Mouse (Mus musculus): ENCODE results near the gene Scaf1. TPM values are rescaled to one million over a fixed set of nuclear protein-coding genes. Genes with fewer than 3 reads are reported as not detected.

The Scaf1 gene
- polyA plus RNA-seq, 1 experiment from 2014 or later, result 37.0 TPM

DNA sequence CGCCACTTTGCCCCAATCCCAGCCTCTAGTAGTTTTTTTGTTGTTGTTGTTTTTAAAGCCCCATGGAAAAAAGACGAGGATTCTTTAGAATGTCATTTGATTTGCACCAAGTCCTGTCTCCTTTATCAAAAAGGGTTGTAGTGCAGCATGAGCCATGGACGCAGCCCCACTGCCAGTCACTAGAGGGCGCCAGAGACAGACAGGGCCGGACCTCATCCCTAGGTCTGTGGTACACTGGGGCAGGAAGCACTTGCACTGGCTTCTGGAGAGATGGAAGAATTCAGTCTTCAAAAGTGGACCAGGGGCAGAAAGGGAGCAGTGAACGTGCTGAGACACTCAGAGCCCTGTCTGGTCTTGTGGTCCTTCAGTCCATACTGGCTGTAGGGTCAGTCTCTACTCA is 33.1 kb downstream of the Scaf1 start:
- Histone ChIP-seq H3K27ac (ENCODE audit: poor library complexity, severe bottlenecking) (0 out of 2 replicates have a peak overlapping the region, but pooled peaks have one; percentile 36), H3K9ac (no peak overlapping the region), H3K9me3 (replicated peaks) (no peaks in the 10 kb centered on the region), H3K4me2 (no peak overlapping the region), H3K4me3 (no peak overlapping the region), H3K4me1 (replicated peaks) (peaks cover 31% of the 10 kb centered on the region), H3K27me3 (replicated peaks) (no peaks in the 10 kb centered on the region), H3K36me3 (peaks cover 61% of the 10 kb centered on the region)
- no peak for ATAC-seq (ENCODE audit: insufficient number of reproducible peaks, low FRiP score)
- 30% methylated on average over 6 of the region's 6 CpGs for WGBS

DNA sequence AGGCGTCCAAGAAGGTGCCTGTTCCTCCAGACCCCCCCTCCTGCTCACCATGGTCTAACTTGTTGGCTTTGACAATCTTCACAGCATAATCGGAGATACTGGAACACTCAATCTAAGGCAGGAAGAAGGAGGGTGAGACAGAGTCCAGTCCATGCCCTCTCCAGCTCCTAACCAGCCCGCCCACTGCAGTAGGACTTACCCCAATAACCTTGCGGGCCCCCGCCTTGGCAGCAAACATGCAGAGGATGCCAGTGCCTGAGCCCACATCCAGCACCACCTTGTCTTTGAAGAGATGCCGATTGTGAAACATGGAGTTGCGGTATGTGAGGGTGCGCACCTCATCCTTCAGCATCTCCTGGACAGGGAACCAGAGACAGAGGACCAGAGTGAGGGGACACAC is 34.6 kb downstream of the Scaf1 start:
- Histone ChIP-seq H3K27me3 (replicated peaks) (no peaks in the 10 kb centered on the region), H3K4me3 (no peak overlapping the region), H3K4me1 (replicated peaks) (peaks cover 24% of the 10 kb centered on the region), H3K27ac (ENCODE audit: poor library complexity, severe bottlenecking) (no peak overlapping the region), H3K36me3 (peaks cover 77% of the 10 kb centered on the region), H3K9ac (no peak overlapping the region), H3K9me3 (replicated peaks) (no peaks in the 10 kb centered on the region), H3K4me2 (no peak overlapping the region)
- 91% methylated on average over 8 of the region's 8 CpGs for WGBS
- ATAC-seq (ENCODE audit: insufficient number of reproducible peaks, low FRiP score), result no peak

- H3K9ac ChIP-seq, result no peak overlapping the region
- no peak for ATAC-seq (ENCODE audit: insufficient number of reproducible peaks, low FRiP score)
- H3K9me3 ChIP-seq (replicated peaks), result no peaks in the 10 kb centered on the region
- no peak overlapping the region for H3K4me3 ChIP-seq
- H3K36me3 ChIP-seq, result peaks cover 75% of the 10 kb centered on the region
- peaks cover 16% of the 10 kb centered on the region for H3K4me1 ChIP-seq (replicated peaks)
- H3K27ac ChIP-seq (ENCODE audit: poor library complexity, severe bottlenecking), result no peak overlapping the region
- no peaks in the 10 kb centered on the region for H3K27me3 ChIP-seq (replicated peaks)
- 93% methylated on average over 3 of the region's 3 CpGs for WGBS
- H3K4me2 ChIP-seq, result no peak overlapping the region
These were observed 37.9 kb downstream of the Scaf1 start for GRCm38 (mm10) chr7:44978300-44978699.

DNA sequence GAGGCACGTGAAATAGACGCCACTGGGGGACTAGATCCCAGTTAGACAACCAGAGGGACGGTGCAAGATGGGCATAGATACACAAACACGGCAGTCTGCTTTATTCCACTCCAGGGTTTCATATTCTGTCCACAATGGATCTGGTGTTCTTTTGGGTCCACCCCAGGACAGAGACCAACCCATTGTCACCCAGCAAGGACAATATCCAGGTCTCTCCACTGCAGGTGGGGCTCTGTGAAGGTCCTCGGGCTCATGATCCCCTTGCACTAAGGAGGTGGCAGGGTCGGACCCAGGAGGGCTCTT is 41.1 kb downstream of the Scaf1 start:
- Histone ChIP-seq H3K4me1 (replicated peaks) (peaks cover 27% of the 10 kb centered on the region), H3K9me3 (replicated peaks) (no peaks in the 10 kb centered on the region), H3K36me3 (peaks cover 47% of the 10 kb centered on the region), H3K9ac (no peak overlapping the region), H3K27ac (ENCODE audit: poor library complexity, severe bottlenecking) (peak overlapping the region; percentile 5; the same call in 1 of the 2 replicates), H3K4me2 (peak overlapping the region; percentile 77), H3K27me3 (replicated peaks) (no peaks in the 10 kb centered on the region), H3K4me3 (no peak overlapping the region)
- WGBS, result 24% methylated on average over 6 of the region's 6 CpGs
- ATAC-seq (ENCODE audit: insufficient number of reproducible peaks, low FRiP score), result no peak

DNA sequence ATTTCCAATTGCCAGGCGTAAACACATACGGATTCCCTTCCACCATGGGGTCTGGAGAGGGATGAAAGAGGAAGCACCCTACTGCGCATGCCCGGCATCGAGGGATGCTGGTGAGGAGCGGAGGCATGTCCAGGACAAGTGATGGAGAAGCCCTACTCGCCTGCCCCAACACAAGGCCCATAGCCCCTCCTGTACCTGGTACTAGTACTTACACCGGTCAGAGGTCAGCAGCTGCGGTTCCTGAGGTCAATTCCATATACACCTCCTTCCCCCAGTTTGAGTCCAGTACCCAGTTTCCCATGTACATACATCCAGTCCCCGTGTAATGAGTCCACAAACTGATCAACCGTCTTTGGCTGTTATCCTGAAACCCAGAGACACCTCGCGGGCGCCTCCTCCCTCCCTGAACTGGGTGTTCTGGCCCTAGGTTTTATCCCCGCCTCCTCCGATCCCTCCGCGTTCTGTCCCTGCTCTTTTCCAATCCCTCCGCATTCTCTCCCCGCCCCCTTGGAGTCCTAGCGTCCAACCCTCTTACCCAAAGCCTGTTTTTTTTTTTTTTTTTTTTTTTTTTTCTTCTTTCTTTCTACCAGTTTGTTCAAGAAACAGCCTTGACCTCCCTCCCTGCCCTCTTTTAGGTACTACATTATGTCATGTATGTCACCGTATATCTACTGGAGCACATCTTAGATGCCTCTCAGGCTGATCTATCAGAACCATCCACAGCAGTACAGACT is 41.6 kb downstream of the Scaf1 start, which contains the start of gene Cpt1c:
Cpt1c (minus strand) TSS at position 469 of the 734 bp plus-strand sequence.
- H3K27me3 ChIP-seq (replicated peaks), result no peaks in the 10 kb centered on the region

GRCm38 (mm10) chr7:44973415-44974130 is 42.6 kb downstream of the Scaf1 start:
- peaks cover 31% of the 10 kb centered on the region for H3K4me1 ChIP-seq (replicated peaks)
- H3K27me3 ChIP-seq (replicated peaks), result no peaks in the 10 kb centered on the region
- peaks cover 32% of the 10 kb centered on the region for H3K36me3 ChIP-seq
- peak overlapping the region; percentile 77 for H3K4me2 ChIP-seq
- H3K27ac ChIP-seq (ENCODE audit: poor library complexity, severe bottlenecking), result peak overlapping the region; percentile 5; the same call in 1 of the 2 replicates
- WGBS, result 43% methylated on average over 14 of the region's 14 CpGs
- peak overlapping the region; percentile 48 for H3K4me3 ChIP-seq
- peak overlapping the region; percentile 26; the same call in 1 of the 2 replicates for H3K9ac ChIP-seq
- H3K9me3 ChIP-seq (replicated peaks), result no peaks in the 10 kb centered on the region
- no peak for ATAC-seq (ENCODE audit: insufficient number of reproducible peaks, low FRiP score)

More for the DNA sequence above, 41.6 kb downstream of the Scaf1 start, which contains the start of gene Cpt1c:
- H3K36me3 ChIP-seq, result peaks cover 42% of the 10 kb centered on the region
- peaks cover 31% of the 10 kb centered on the region for H3K4me1 ChIP-seq (replicated peaks)
- no peaks in the 10 kb centered on the region for H3K9me3 ChIP-seq (replicated peaks)
- H3K4me2 ChIP-seq, result peak within 1 kb of the TSS; percentile 77
- no peak for ATAC-seq (ENCODE audit: insufficient number of reproducible peaks, low FRiP score)
- peak within 1 kb of the TSS; percentile 48 for H3K4me3 ChIP-seq
- peak within 1 kb of the TSS; percentile 36 for H3K27ac ChIP-seq (ENCODE audit: poor library complexity, severe bottlenecking)
- WGBS, result 2% methylated on average over 22 of the region's 22 CpGs
- H3K9ac ChIP-seq, result peak within 1 kb of the TSS; percentile 44; the same call in 1 of the 2 replicates

- peaks cover 31% of the 10 kb centered on the region for H3K4me1 ChIP-seq (replicated peaks)
- ATAC-seq (ENCODE audit: insufficient number of reproducible peaks, low FRiP score), result no peak
- peak overlapping the region; percentile 68; the same call in 1 of the 2 replicates for H3K9ac ChIP-seq
- peak overlapping the region; percentile 59 for H3K4me3 ChIP-seq
- H3K4me2 ChIP-seq, result peak overlapping the region; percentile 83
- no peaks in the 10 kb centered on the region for H3K9me3 ChIP-seq (replicated peaks)
- H3K27ac ChIP-seq (ENCODE audit: poor library complexity, severe bottlenecking), result no peak overlapping the region
- no peaks in the 10 kb centered on the region for H3K27me3 ChIP-seq (replicated peaks)
- H3K36me3 ChIP-seq, result peaks cover 17% of the 10 kb centered on the region
- WGBS, result 70% methylated on average over 7 of the region's 7 CpGs
These were observed 45.0 kb downstream of the Scaf1 start for GRCm38 (mm10) chr7:44971142-44971541.

DNA sequence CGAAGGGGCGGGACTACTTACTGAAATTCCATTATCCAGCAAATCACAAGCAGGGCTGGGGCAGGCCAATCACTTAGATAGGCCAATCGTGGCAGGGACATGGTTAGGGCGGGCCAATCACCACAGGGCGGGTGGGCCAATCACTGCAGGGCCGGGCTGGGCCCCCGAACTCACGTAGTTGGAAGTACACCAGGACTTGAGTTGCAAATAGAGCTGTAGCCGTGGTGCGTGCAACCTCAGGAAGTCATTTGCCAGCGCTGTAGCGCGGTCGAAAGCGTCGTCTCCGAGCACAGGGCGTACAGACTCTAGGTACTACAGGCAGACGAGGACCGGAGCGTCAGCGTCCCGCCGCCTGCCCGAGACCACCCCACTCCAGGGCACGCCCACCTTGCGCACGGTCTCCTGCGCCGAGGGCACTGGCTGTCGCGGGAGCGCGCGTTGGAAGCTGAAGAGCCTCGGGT is 45.9 kb downstream of the Scaf1 start:
- H3K4me2 ChIP-seq, result peak overlapping the region; percentile 83
- under 1% methylated on average over 36 of the region's 36 CpGs for WGBS
- H3K27me3 ChIP-seq (replicated peaks), result no peaks in the 10 kb centered on the region
- H3K4me1 ChIP-seq (replicated peaks), result peaks cover 30% of the 10 kb centered on the region
- peak overlapping the region; percentile 59 for H3K4me3 ChIP-seq
- peak overlapping the region; percentile 68 for H3K9ac ChIP-seq
- peak overlapping the region; percentile 76 for H3K27ac ChIP-seq (ENCODE audit: poor library complexity, severe bottlenecking)
- ATAC-seq (ENCODE audit: insufficient number of reproducible peaks, low FRiP score), result peak; percentile 94
- H3K36me3 ChIP-seq, result peaks cover 17% of the 10 kb centered on the region
- no peaks in the 10 kb centered on the region for H3K9me3 ChIP-seq (replicated peaks)

DNA sequence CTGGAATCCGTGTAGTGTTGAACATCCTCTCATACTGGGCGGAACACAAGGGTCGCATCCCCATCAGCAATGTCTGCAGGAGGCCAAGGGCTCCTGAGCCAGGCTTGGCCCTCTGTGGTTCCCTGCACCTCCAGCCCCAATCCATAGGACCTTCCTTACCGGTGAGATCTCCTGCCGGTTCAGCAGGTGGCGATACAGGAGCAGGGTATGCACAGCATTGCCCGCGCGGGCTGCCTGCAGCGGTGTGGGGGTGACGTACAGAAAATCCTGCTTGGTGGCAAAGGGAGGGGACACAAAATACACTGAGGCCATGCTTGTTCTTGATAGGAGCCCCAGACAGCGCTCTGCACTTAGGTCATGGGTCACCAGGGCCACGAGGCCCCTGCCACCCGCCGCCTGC is 49.5 kb downstream of the Scaf1 start:
- Histone ChIP-seq H3K9ac (no peak overlapping the region), H3K4me1 (replicated peaks) (peaks cover 15% of the 10 kb centered on the region), H3K36me3 (peaks cover 43% of the 10 kb centered on the region), H3K27me3 (replicated peaks) (no peaks in the 10 kb centered on the region), H3K27ac (ENCODE audit: poor library complexity, severe bottlenecking) (no peak overlapping the region), H3K9me3 (replicated peaks) (no peaks in the 10 kb centered on the region), H3K4me2 (no peak overlapping the region), H3K4me3 (no peak overlapping the region)
- 60% methylated on average over 15 of the region's 15 CpGs for WGBS
- no peak for ATAC-seq (ENCODE audit: insufficient number of reproducible peaks, low FRiP score)

- Histone ChIP-seq H3K4me2 (no peak overlapping the region), H3K27me3 (replicated peaks) (no peaks in the 10 kb centered on the region), H3K36me3 (peaks cover 50% of the 10 kb centered on the region), H3K27ac (ENCODE audit: poor library complexity, severe bottlenecking) (no peak overlapping the region), H3K4me3 (no peak overlapping the region), H3K9ac (no peak overlapping the region), H3K9me3 (replicated peaks) (no peaks in the 10 kb centered on the region), H3K4me1 (replicated peaks) (peaks cover 10% of the 10 kb centered on the region)
- 70% methylated on average over 7 of the region's 7 CpGs for WGBS
- no peak for ATAC-seq (ENCODE audit: insufficient number of reproducible peaks, low FRiP score)
These were observed 50.2 kb downstream of the Scaf1 start for GRCm38 (mm10) chr7:44965975-44966374.

DNA sequence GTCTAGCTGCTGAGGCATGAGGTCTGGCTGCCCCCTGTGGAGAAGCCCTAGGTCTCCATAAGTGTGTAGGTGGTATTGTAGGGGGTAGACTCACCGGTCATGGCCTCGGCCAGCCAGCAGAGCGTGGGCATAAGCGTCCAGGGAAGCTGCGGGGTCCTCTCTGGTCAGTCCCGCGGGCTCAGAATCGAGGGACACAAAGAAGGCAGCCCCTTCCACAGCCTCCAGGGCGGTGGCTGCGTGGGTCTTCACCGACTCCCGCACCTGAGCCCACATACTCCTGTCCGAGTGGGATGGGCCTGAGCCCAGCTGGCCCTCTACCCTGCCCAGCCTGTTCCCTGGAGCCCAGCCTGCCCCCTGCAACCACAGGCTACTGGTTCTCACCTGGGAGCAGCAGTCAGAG is 51.2 kb downstream of the Scaf1 start:
- Histone ChIP-seq H3K9me3 (replicated peaks) (no peaks in the 10 kb centered on the region), H3K9ac (no peak overlapping the region), H3K27ac (ENCODE audit: poor library complexity, severe bottlenecking) (no peak overlapping the region), H3K4me3 (no peak overlapping the region), H3K4me1 (replicated peaks) (0 out of 2 replicates have a peak, but pooled peaks cover 4% of the 10 kb centered on the region), H3K4me2 (no peak overlapping the region), H3K36me3 (peaks cover 54% of the 10 kb centered on the region), H3K27me3 (replicated peaks) (no peaks in the 10 kb centered on the region)
- 92% methylated on average over 13 of the region's 13 CpGs for WGBS
- no peak for ATAC-seq (ENCODE audit: insufficient number of reproducible peaks, low FRiP score)

Data from heart, embryonic 12.5 days (tissue).